23 mouse cellular contexts compared by ENCODE assay signal in genomic region chr1:39106650-39107049, GRCm38 (mm10).
DNase-seq lines count a peak whose midpoint lies in the region; ATAC-seq and TF ChIP-seq lines count a peak whose summit lies in the region.
"Had no signal": no experiment of that assay in that cellular context is flagged by ENCODE, and none has a peak within 500 bp of the region (broad histone marks: within the 10 kb centered on the region; RNA-seq: fewer than 3 reads in every experiment).

No protein-coding gene starts in this region.

- WGBS in embryonic facial prominence, embryonic 14.5 days = 32% methylated on average over 6 of the region's 6 CpGs
- WGBS in intestine, embryonic 15.5 days = 67% methylated on average over 6 of the region's 6 CpGs

- no peak overlapping the region for H3K4me3 ChIP-seq in layer of hippocampus, adult 2 months
- no peak overlapping the region for H3K4me3 ChIP-seq in embryonic facial prominence, embryonic 14.5 days (ENCODE audit: low read depth, low read length)
- no peak overlapping the region for H3K4me3 ChIP-seq in myocyte
- H3K4me3 ChIP-seq in intestine, embryonic 15.5 days (replicated peaks) = no peak overlapping the region
- H3K4me3 ChIP-seq: embryonic facial prominence, embryonic 12.5 days; liver, embryonic 12.5 days; megakaryocyte, embryonic 14.5 days; neural tube, embryonic 15.5 days; stomach, embryonic 15.5 days had no signal

- no peaks in the 10 kb centered on the region for H3K9me3 ChIP-seq in embryonic facial prominence, embryonic 14.5 days (ENCODE audit: control insufficient read depth, low read length)
- H3K9me3 ChIP-seq in intestine, embryonic 15.5 days = no peaks in the 10 kb centered on the region
- H3K9me3 ChIP-seq: embryonic facial prominence, embryonic 12.5 days; liver, embryonic 12.5 days; neural tube, embryonic 15.5 days; stomach, embryonic 15.5 days had no signal

- no peak overlapping the region for H3K4me2 ChIP-seq in embryonic facial prominence, embryonic 14.5 days (ENCODE audit: low read depth, low read length)
- H3K4me2 ChIP-seq in myocyte (ENCODE audit: low read depth) = peak overlapping the region; percentile 92
- no peak overlapping the region for H3K4me2 ChIP-seq in intestine, embryonic 15.5 days (replicated peaks)
- H3K4me2 ChIP-seq: embryonic facial prominence, embryonic 12.5 days; liver, embryonic 12.5 days; neural tube, embryonic 15.5 days; stomach, embryonic 15.5 days had no signal

- peaks cover 14% of the 10 kb centered on the region; the same call in 1 of the 2 replicates for H3K4me1 ChIP-seq in embryonic facial prominence, embryonic 14.5 days (ENCODE audit: control insufficient read depth, insufficient read depth, low read length)
- no peaks in the 10 kb centered on the region for H3K4me1 ChIP-seq in intestine, embryonic 15.5 days (replicated peaks)
- H3K4me1 ChIP-seq: neural tube, embryonic 15.5 days had no signal

- H3K9ac ChIP-seq in embryonic facial prominence, embryonic 14.5 days (ENCODE audit: low read depth, low read length) = no peak overlapping the region
- no peak overlapping the region for H3K9ac ChIP-seq in intestine, embryonic 15.5 days
- H3K9ac ChIP-seq: embryonic facial prominence, embryonic 12.5 days; liver, embryonic 12.5 days; neural tube, embryonic 15.5 days; stomach, embryonic 15.5 days had no signal

- no peaks in the 10 kb centered on the region for H3K27me3 ChIP-seq in embryonic facial prominence, embryonic 14.5 days (replicated peaks; ENCODE audit: control insufficient read depth, insufficient read depth, low read length)
- H3K27me3 ChIP-seq in myocyte (ENCODE audit: control insufficient read depth, insufficient read depth, insufficient read length) = no peaks in the 10 kb centered on the region
- no peaks in the 10 kb centered on the region for H3K27me3 ChIP-seq in intestine, embryonic 15.5 days (replicated peaks)
- H3K27me3 ChIP-seq: embryonic facial prominence, embryonic 12.5 days; liver, embryonic 12.5 days; neural tube, embryonic 15.5 days; stomach, embryonic 15.5 days had no signal

- intact Hi-C loops in gastrocnemius, postnatal 14 days (cut with DNase I; ENCODE audit: low total_unique reads) = no loop called here

- peak; percentile 50; the same call in 1 of the 2 replicates for ATAC-seq in embryonic facial prominence, embryonic 14.5 days (ENCODE audit: low read depth)
- no peak for ATAC-seq in intestine, embryonic 15.5 days
- ATAC-seq: forebrain, embryonic 16.5 days; hindbrain, embryonic 16.5 days; liver, embryonic 12.5 days had no signal

- TF ChIP-seq POLR2A in myocyte (IDR thresholded peaks at IDR 0.05; ENCODE audit: insufficient read length, low read depth) = no peak

- DNase-seq in gastrocnemius, postnatal 14 days = peak; percentile 31
- no peak for DNase-seq in gastrocnemius, postnatal 10 days
- DNase-seq in layer of hippocampus, adult 2 months (ENCODE audit: low spot score in 2 of 2) = no peak
- no peak for DNase-seq in layer of hippocampus, postnatal 25 days (ENCODE audit: extremely low spot score in 1 of 2, low spot score in 1 of 2)
- DNase-seq in embryonic facial prominence, embryonic 14.5 days (ENCODE audit: low spot score) = peak; percentile 70
- no peak for DNase-seq in urinary bladder, postnatal 25 days (ENCODE audit: low spot score)
- DNase-seq: adrenal gland, postnatal 36 days; cerebellum, adult 11-12 months; cerebellum, postnatal 14 days; kidney, adult 18-20 months; kidney, postnatal 14 days; lung, adult 2 months; midbrain, embryonic 14.5 days; thymus, adult 2 months had no signal

- no peak overlapping the region for H3ac ChIP-seq in myocyte (ENCODE audit: control insufficient read depth, insufficient read length)

- peak overlapping the region; percentile 2; the same call in 1 of the 2 replicates for H3K27ac ChIP-seq in layer of hippocampus, adult 2 months
- H3K27ac ChIP-seq in embryonic facial prominence, embryonic 14.5 days (replicated peaks; ENCODE audit: low read depth, low read length) = no peak overlapping the region; the same call in 1 of the 2 replicates
- no peak overlapping the region for H3K27ac ChIP-seq in intestine, embryonic 15.5 days
- H3K27ac ChIP-seq: embryonic facial prominence, embryonic 12.5 days; liver, embryonic 12.5 days; neural tube, embryonic 15.5 days; stomach, embryonic 15.5 days had no signal

- H3K79me2 ChIP-seq in myocyte (ENCODE audit: control insufficient read depth, insufficient read depth) = no peaks in the 10 kb centered on the region

- no peak for TF ChIP-seq CTCF in layer of hippocampus, adult 2 months (conservative IDR thresholded peaks at IDR 0.05)

- H3K36me3 ChIP-seq in embryonic facial prominence, embryonic 14.5 days (ENCODE audit: control insufficient read depth, insufficient read depth, low read length) = no peaks in the 10 kb centered on the region
- no peaks in the 10 kb centered on the region for H3K36me3 ChIP-seq in myocyte (ENCODE audit: control insufficient read depth, insufficient read depth)
- H3K36me3 ChIP-seq in intestine, embryonic 15.5 days = no peaks in the 10 kb centered on the region
- H3K36me3 ChIP-seq: embryonic facial prominence, embryonic 12.5 days; liver, embryonic 12.5 days; neural tube, embryonic 15.5 days; stomach, embryonic 15.5 days had no signal

TF ChIP-seq in myocyte, 11 proteins besides CTCF, POLR2A, EP300 and RAD21:
- TF ChIP-seq USF1 (IDR thresholded peaks at IDR 0.05; ENCODE audit: low read depth) (no peak), MYOG (IDR thresholded peaks at IDR 0.05; ENCODE audit: control insufficient read depth in 1 of 3, insufficient read depth in 1 of 3, insufficient read length in 2 of 3, low read depth in 2 of 3) (peak in 2 of 3 experiments; percentile 71 to 86), CEBPB (IDR thresholded peaks at IDR 0.05; ENCODE audit: insufficient read depth, poor library complexity, severe bottlenecking) (no peak), TCF3 (IDR thresholded peaks at IDR 0.05; ENCODE audit: insufficient read length, low read depth) (no peak), E2F4 (IDR thresholded peaks at IDR 0.05; ENCODE audit: insufficient read depth) (no peak), MYOD1 (IDR thresholded peaks at IDR 0.05; ENCODE audit: control insufficient read depth in 1 of 3, insufficient read length in 2 of 3, low read depth in 2 of 3) (peak in 2 of 3 experiments; percentile 57 to 69), MAX (IDR thresholded peaks at IDR 0.05; ENCODE audit: low read depth) (no peak), TCF12 (IDR thresholded peaks at IDR 0.05; ENCODE audit: insufficient read depth, poor library complexity, severe bottlenecking) (peak; percentile 44)

Comparison
In these comparisons a context has a peak if more than half of its experiments do, and no peak if none do; other contexts are left out.
1. DNase-seq: peak in gastrocnemius, postnatal 14 days (single experiment) and embryonic facial prominence, embryonic 14.5 days (single experiment); none in gastrocnemius, postnatal 10 days (single experiment), layer of hippocampus, adult 2 months (0 of 2), layer of hippocampus, postnatal 25 days (0 of 2) and urinary bladder, postnatal 25 days (single experiment).